Mouse (Mus musculus) embryonic facial prominence, embryonic 11.5 days (tissue): Measurements from ENCODE around the gene Vcpkmt. TPM values are rescaled to one million over a fixed set of nuclear protein-coding genes. Genes with fewer than 3 reads are reported as not detected.
A peak's percentile ranks its signal among the peaks of the same experiment; 100 is the strongest.

Source experiments
- ATAC-seq: fragments of 200-750 bp; cut with Nextera tagmentation; replicated peaks from 2 replicates; pipeline ENCODE4 v1.8.0; 2017; ENCODE audit warnings: low read depth; ENCODE audit not compliant: insufficient number of reproducible peaks, low FRiP score, low TSS enrichment
- DNase-seq: peaks from one replicate; pipeline ENCODE4 v3.0.0-alpha.2; 2015; ENCODE audit warnings: low spot score
- H3K27ac ChIP-seq: fragments of 300-500 bp; sonication (generic); replicated peaks from 2 replicates; pipeline ENCODE4 v1.5.1; 2014; ENCODE audit warnings: mild to moderate bottlenecking, low read depth, low read length, control low read depth
- H3K27me3 ChIP-seq: fragments of 300-500 bp; sonication (generic); 2 replicates; pipeline ENCODE4 v1.6.1; 2014; ENCODE audit warnings: mild to moderate bottlenecking, low read length, moderate library complexity, mixed read lengths; ENCODE audit not compliant: control insufficient read depth, insufficient read depth
- H3K36me3 ChIP-seq: fragments of 300-500 bp; sonication (generic); replicated peaks from 2 replicates; pipeline ENCODE4 v1.6.1; 2014; ENCODE audit warnings: low read depth, mild to moderate bottlenecking, low read length, moderate library complexity, mixed read lengths; ENCODE audit not compliant: control insufficient read depth, insufficient read depth
- H3K4me1 ChIP-seq: fragments of 300-500 bp; sonication (generic); 2 replicates; pipeline ENCODE4 v1.6.1; 2014; ENCODE audit warnings: low read length, mixed read lengths; ENCODE audit not compliant: control insufficient read depth, insufficient read depth
- H3K4me2 ChIP-seq: fragments of 300-500 bp; sonication (generic); 2 replicates; pipeline ENCODE4 v1.6.1; 2014; ENCODE audit warnings: low read depth, mild to moderate bottlenecking, control low read depth, low read length, moderate library complexity
- H3K4me3 ChIP-seq: fragments of 300-500 bp; sonication (generic); 2 replicates; pipeline ENCODE4 v1.5.1; 2014; ENCODE audit warnings: low read depth, low read length, control low read depth
- H3K9ac ChIP-seq: fragments of 300-500 bp; sonication (generic); replicated peaks from 2 replicates; pipeline ENCODE4 v1.6.1; 2014; ENCODE audit warnings: mild to moderate bottlenecking, control low read depth, low read length
- H3K9me3 ChIP-seq: fragments of 300-500 bp; sonication (generic); replicated peaks from 2 replicates; pipeline ENCODE4 v1.6.1; 2016; ENCODE audit warnings: mild to moderate bottlenecking, low read length, inconsistent platforms, mixed read lengths; ENCODE audit not compliant: control insufficient read depth
- WGBS: fragments of 180-500 bp; shearing (Covaris S2); extraction: QIAGEN DNeasy Blood & Tissue Kit; methylation state at CpG from one replicate; pipeline ENCODE4 v1.1.7; 2014; 5-methylcytosine and 5-hydroxymethylcytosine counted together
- polyA plus RNA-seq: library from polyadenylated mRNA; unstranded; fragments of >200 nt; fragmentation: Nextera tagmentation; extraction: Ambion mirVana; gene quantifications from 2 replicates; pipeline ENCODE4 v1.2.1, GENCODE M21; 2014

Gene Vcpkmt
- polyA plus RNA-seq, 1 experiment from 2014 or later, result 34.7 TPM

DNA sequence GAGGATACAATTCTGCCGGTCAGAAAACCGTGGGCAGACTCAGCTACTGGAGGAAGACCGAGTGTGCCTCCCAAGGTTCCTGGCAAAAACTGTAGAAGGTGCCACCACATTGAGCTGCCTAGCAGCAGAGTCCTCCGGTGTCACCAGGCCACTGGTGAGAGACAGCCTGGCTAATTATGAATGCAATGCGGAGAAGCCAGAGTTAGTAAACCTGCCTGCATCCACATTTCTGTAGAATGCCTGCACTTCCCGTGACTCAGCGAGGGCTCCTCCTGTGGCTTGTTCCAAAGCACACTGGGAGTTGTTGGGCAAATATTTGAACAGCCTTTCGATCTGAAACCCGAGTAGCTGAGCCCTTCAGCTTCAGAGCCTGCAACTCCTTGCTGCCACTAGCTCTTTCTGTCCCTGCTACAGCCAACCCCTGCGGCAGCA lies 45.6 kb downstream of the Vcpkmt start:
- 32% methylated on average over 10 of the region's 10 CpGs for WGBS
- H3K27me3 ChIP-seq, result no peaks in the 10 kb centered on the region
- peak overlapping the region; percentile 29 for H3K9ac ChIP-seq
- peak overlapping the region; percentile 19 for H3K4me2 ChIP-seq
- no peaks in the 10 kb centered on the region for H3K9me3 ChIP-seq
- 0 out of 2 replicates have a peak, but pooled peaks have one; percentile 41 for ATAC-seq
- no peaks in the 10 kb centered on the region for H3K4me1 ChIP-seq
- H3K4me3 ChIP-seq, result no peak overlapping the region
- DNase-seq, result peak; percentile 69
- no peaks in the 10 kb centered on the region for H3K36me3 ChIP-seq
- H3K27ac ChIP-seq, result 0 out of 2 replicates have a peak overlapping the region, but pooled peaks have one; percentile 8

DNA sequence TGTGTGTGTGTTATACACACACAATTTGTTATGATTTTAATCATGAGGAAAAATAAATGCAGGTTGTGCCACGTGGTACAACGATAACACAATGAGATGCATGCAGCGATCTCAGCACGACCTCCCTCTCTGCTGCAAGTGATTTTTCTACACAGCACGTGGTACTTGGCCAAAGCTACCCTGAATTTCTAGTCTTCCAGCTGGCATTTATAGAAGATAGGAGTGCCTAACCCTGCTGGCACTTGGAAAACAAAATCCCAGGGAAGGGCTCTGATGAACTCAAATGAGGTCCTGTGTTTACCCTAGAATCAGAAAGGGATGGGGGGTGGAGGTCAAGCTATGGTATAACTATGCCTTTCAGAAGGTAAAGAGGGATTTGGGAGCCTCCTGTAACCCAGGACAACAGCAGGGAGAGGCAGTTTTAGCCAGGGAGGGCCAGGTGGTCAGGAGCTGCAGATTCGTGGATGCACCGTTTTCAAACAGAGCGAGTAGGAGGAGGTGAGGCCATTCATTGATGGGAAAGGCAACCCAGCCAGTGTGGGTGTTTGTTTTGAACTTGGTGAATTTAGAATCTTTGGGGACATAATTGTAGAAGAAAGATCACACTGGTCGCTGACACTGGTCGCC lies 46.1 kb downstream of the Vcpkmt start:
- H3K4me3 ChIP-seq, result no peak overlapping the region
- no peak for DNase-seq
- no peak overlapping the region for H3K9ac ChIP-seq
- no peak for ATAC-seq
- no peaks in the 10 kb centered on the region for H3K36me3 ChIP-seq
- 79% methylated on average over 10 of the region's 10 CpGs for WGBS
- H3K9me3 ChIP-seq, result no peaks in the 10 kb centered on the region
- H3K4me1 ChIP-seq, result no peaks in the 10 kb centered on the region
- H3K4me2 ChIP-seq, result no peak overlapping the region
- no peaks in the 10 kb centered on the region for H3K27me3 ChIP-seq
- no peak overlapping the region for H3K27ac ChIP-seq

DNA sequence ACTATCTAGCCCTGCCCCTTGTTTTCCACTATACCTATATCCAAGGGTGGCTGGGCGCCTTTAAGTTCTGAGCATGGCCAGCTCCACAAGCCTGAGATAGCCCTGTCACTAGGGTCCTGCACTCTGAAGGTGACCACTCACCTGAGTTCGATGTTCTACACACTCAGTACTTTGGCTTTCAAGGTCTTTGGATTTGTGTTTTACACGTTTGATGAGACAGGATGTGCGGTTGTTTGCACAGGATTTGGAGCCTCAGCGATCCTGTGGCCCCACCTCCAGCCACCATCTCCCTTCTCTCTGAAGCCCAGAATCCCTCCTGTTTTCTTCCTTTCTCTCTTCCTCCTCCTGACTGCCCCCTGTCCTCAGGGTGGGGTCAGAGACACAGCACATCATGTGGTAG lies 49.6 kb downstream of the Vcpkmt start:
- WGBS, result 87% methylated on average over 5 of the region's 5 CpGs
- Histone ChIP-seq H3K9me3 (no peaks in the 10 kb centered on the region), H3K36me3 (no peaks in the 10 kb centered on the region), H3K4me2 (no peak overlapping the region), H3K4me3 (no peak overlapping the region), H3K4me1 (no peaks in the 10 kb centered on the region), H3K27me3 (no peaks in the 10 kb centered on the region), H3K27ac (no peak overlapping the region), H3K9ac (no peak overlapping the region)
- DNase-seq, result no peak
- ATAC-seq, result no peak

DNA sequence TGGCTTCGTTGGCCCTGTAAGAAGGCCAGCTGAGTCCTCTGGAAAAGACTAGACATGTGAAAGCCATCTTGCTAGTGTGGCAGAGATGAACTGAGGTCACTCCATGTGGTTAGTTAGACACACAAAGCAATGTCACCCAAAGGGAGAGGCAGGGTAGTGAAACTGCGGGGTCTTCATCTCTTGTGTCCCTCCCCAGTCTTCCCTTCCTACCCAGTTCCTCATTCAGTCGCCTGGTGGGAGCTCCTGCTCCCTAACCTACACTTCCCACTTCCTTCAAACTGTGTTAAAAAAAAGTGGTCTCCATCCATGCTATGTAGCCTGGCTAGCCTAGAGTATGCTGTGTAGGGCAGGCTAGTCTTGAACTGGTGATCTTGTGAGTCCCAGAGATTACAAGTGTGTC lies 50.3 kb downstream of the Vcpkmt start:
- DNase-seq (no peak), ATAC-seq (no peak)
- H3K9me3 ChIP-seq, result no peaks in the 10 kb centered on the region
- no peak overlapping the region for H3K27ac ChIP-seq
- H3K4me2 ChIP-seq, result no peak overlapping the region
- no peak overlapping the region for H3K4me3 ChIP-seq
- H3K36me3 ChIP-seq, result no peaks in the 10 kb centered on the region
- no peaks in the 10 kb centered on the region for H3K4me1 ChIP-seq
- WGBS, result 88% methylated on average over 3 of the region's 3 CpGs
- H3K27me3 ChIP-seq, result no peaks in the 10 kb centered on the region
- no peak overlapping the region for H3K9ac ChIP-seq

DNA sequence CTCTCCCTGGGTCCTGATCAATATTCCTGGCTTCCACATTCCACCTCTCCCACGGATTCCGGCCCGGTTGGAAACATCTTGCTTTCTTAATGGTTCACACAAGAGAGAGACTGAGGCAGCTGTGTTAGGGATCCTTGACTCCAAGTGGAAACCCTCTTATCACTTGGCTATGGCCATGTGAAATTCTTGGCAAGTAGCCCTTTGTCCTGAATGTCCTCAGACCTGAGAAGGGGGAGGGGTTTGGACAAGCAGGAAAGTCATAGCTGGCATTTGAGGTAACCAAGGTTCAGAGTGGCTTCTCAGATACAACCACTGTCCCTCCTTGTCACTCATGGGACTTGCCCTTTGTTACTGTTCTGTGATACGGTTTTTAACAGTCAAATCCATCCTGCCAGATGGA lies 50.7 kb downstream of the Vcpkmt start:
- H3K27ac ChIP-seq, result no peak overlapping the region
- ATAC-seq (no peak), DNase-seq (no peak)
- WGBS, result 94% methylated on average over 4 of the region's 4 CpGs
- no peak overlapping the region for H3K4me2 ChIP-seq
- no peaks in the 10 kb centered on the region for H3K27me3 ChIP-seq
- no peaks in the 10 kb centered on the region for H3K36me3 ChIP-seq
- no peak overlapping the region for H3K4me3 ChIP-seq
- no peak overlapping the region for H3K9ac ChIP-seq
- H3K4me1 ChIP-seq, result no peaks in the 10 kb centered on the region
- H3K9me3 ChIP-seq, result no peaks in the 10 kb centered on the region

DNA sequence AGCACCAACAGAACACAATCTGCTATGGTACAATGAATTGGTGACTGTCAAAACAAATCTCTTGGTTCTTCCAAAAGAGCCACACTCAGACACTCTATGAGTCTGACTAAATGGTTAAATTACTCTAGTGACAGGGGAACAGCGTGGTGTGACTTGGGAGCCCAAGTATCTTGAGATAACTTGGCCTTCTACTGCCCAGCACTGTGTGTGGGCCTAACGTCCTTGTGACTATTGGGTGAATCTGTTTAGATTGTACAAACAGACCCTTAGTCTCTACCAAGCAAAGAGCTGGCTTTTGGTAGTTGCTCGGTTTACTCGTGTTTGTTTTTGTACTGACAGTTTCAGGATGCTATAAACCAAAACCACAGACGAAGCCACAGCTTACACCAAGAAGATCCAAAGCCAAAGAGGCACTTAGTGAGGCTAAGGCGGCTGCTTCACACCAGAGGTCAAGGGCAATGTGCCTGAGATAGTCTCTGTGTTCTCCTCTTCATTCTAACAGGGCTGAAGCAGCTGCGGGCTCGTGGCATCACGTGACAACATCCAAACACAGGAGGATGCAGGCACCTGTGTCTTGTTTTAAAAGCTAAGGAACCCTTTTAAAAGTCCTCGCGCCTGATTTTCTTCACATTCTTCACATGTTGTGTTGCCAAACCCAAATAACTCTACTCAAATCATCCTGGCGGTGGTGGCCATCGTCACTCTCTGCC lies 53.0 kb downstream of the Vcpkmt start:
- WGBS, result 82% methylated on average over 13 of the region's 13 CpGs
- no peaks in the 10 kb centered on the region for H3K4me1 ChIP-seq
- H3K36me3 ChIP-seq, result no peaks in the 10 kb centered on the region
- ATAC-seq, result no peak
- H3K9me3 ChIP-seq, result no peaks in the 10 kb centered on the region
- DNase-seq, result no peak
- no peak overlapping the region for H3K9ac ChIP-seq
- H3K4me3 ChIP-seq, result no peak overlapping the region
- H3K4me2 ChIP-seq, result no peak overlapping the region
- no peak overlapping the region for H3K27ac ChIP-seq
- no peaks in the 10 kb centered on the region for H3K27me3 ChIP-seq

DNA sequence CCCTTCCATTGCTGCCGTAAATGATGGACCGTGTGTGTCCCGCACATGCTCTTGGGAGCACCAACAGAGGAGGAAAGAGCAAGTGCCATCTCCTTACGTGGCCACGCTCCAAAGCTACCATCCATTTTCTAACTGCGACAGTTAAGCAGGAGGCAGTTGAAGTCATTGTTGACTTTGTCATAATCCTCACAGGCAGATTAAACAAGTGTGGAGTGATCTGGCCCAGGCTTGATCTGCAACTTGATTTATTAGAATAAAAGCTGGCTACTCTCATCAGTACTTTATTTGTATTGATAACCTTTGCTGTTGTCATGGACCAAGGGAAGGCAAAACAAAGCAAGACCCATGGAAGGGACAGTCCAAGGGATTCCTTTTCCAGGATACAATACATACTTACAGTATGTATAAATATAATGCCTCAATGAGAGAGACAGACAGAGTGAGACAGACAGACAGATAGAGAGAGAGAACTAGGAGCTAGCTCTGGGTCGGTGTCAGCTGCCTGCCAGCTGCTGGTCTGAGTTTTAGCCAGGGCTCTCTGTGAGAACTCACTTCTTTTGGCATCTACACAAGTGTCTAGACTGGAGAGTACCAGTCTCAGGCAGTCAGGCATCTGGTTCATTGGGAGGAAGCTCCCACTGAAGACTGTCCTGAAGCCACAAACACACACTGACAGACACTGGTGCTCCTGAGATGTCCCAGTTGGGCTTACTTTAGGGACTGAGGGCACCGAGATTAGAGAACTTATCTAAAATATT lies 54.4 kb downstream of the Vcpkmt start:
- no peaks in the 10 kb centered on the region for H3K4me1 ChIP-seq
- H3K27ac ChIP-seq, result no peak overlapping the region
- no peak overlapping the region for H3K4me2 ChIP-seq
- no peaks in the 10 kb centered on the region for H3K27me3 ChIP-seq
- DNase-seq (no peak), ATAC-seq (no peak)
- no peaks in the 10 kb centered on the region for H3K36me3 ChIP-seq
- H3K9me3 ChIP-seq, result no peaks in the 10 kb centered on the region
- no peak overlapping the region for H3K4me3 ChIP-seq
- no peak overlapping the region for H3K9ac ChIP-seq
- 86% methylated on average over 8 of the region's 8 CpGs for WGBS
